Mouse (Mus musculus) heart, embryonic 16.5 days (tissue): ENCODE measurements at regions not wholly inside any gene's neighbourhood (a gene's known extent, or its start where the extent isn't known, plus 50 kb on each side); places are given as distances from the start of the nearest gene placed in this dataset.

Experiments
- ATAC-seq: fragments of 200-750 bp; cut with Nextera tagmentation; replicated peaks from 2 replicates; pipeline ENCODE4 v1.8.0; 2017; ENCODE audit warnings: moderate number of reproducible peaks; ENCODE audit not compliant: insufficient read depth, low FRiP score; ENCODE audit errors: extremely low read depth
- H3K27ac ChIP-seq: fragments of 300-500 bp; sonication (generic); 2 replicates; pipeline ENCODE4 v1.5.1; 2014; ENCODE audit warnings: mild to moderate bottlenecking, low read length, control low read depth, moderate library complexity
- H3K27me3 ChIP-seq: fragments of 300-500 bp; sonication (generic); 2 replicates; pipeline ENCODE4 v1.6.1; 2014; ENCODE audit warnings: low read length, mixed read lengths; ENCODE audit not compliant: control insufficient read depth, insufficient read depth
- H3K36me3 ChIP-seq: fragments of 300-500 bp; sonication (generic); 2 replicates; pipeline ENCODE4 v1.6.1; 2014; ENCODE audit not compliant: control insufficient read depth, insufficient read depth
- H3K4me1 ChIP-seq: fragments of 300-500 bp; sonication (generic); 2 replicates; pipeline ENCODE4 v1.6.1; 2014; ENCODE audit warnings: low read length, mixed read lengths; ENCODE audit not compliant: control insufficient read depth, insufficient read depth
- H3K4me2 ChIP-seq: fragments of 300-500 bp; sonication (generic); 2 replicates; pipeline ENCODE4 v1.6.1; 2014; ENCODE audit warnings: low read depth, mild to moderate bottlenecking, control low read depth, low read length
- H3K4me3 ChIP-seq: fragments of 300-500 bp; sonication (generic); 2 replicates; pipeline ENCODE4 v1.5.1; 2014; ENCODE audit warnings: mild to moderate bottlenecking, control low read depth, low read length
- H3K9ac ChIP-seq: fragments of 300-500 bp; sonication (generic); 2 replicates; pipeline ENCODE4 v1.6.1; 2014; ENCODE audit warnings: low read length, control low read depth
- H3K9me3 ChIP-seq: fragments of 300-500 bp; sonication (generic); replicated peaks from 2 replicates; pipeline ENCODE4 v1.6.1; 2016; ENCODE audit warnings: low read length; ENCODE audit not compliant: control insufficient read depth
- WGBS: fragments of 180-500 bp; shearing (Covaris S2); extraction: QIAGEN DNeasy Blood & Tissue Kit; methylation state at CpG from one replicate; pipeline ENCODE4 v1.1.7; 2014; 5-methylcytosine and 5-hydroxymethylcytosine counted together

DNA sequence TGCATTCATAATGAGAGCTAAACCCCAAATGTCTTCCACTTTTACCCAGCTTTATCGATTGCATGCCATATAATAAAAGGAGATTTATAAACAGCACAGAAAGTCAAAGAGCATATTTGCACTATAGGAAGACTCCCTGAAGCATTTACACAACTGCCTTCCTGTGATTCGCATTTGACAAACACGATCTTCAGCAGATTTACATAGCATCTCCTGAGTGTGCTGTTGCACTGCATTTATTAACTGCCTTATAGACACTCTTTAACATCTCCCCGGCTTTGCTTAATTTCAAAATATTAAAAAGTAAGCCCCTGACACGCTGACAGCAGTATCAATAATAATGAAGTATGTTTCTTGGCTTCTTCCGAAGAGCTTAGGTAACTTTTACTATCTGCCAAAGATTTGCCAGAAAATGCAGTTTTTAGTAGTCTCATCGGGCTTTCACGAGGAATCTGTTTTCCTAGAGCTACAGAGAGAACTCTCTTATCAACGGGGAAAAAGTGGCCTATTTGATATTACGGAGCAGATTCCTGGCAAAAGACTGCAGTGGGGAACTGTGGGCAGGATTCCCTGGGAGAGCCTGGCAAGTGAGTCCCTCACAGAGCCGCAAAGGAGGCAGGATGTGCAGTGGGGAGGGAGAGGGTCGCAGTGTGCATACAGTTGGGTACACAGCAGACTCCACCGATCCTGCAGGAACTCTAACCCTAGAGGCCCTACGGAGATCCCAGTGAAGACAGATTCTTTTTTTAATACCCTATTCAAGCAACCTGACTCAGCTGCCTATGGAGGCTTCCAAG is 103.6 kb upstream of the 2610001J05Rik start:
- H3K9ac ChIP-seq = no peak overlapping the region
- H3K4me1 ChIP-seq = no peaks in the 10 kb centered on the region
- 59% methylated on average over 14 of the region's 14 CpGs for WGBS
- ATAC-seq = no peak
- H3K9me3 ChIP-seq = peaks cover 10% of the 10 kb centered on the region; the same call in 1 of the 2 replicates
- H3K36me3 ChIP-seq = no peaks in the 10 kb centered on the region
- no peaks in the 10 kb centered on the region for H3K27me3 ChIP-seq
- H3K4me3 ChIP-seq = no peak overlapping the region
- H3K4me2 ChIP-seq = no peak overlapping the region
- no peak overlapping the region for H3K27ac ChIP-seq

DNA sequence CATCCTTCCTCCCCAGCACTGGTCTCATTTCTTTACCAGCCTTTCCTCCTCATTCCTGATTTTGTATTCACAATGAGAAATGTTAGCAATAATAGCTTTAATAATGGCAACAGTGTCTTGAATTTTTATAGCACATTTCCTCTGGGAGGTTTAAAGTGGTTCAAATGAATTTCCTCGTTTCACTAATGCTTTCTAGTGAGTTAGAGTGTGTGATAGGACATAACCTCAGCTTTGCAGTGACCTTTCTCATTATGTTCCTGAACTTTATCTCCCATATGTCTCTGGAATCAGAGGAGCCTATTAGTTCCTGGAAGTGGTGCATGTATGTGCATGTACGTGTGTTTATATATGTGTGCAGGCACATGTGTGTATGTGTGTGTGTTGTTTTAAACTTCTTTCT is 93.2 kb upstream of the 2610001J05Rik start:
- H3K4me3 ChIP-seq = no peak overlapping the region
- no peak overlapping the region for H3K27ac ChIP-seq
- no peaks in the 10 kb centered on the region for H3K36me3 ChIP-seq
- H3K27me3 ChIP-seq = no peaks in the 10 kb centered on the region
- H3K4me1 ChIP-seq = no peaks in the 10 kb centered on the region
- WGBS = 68% methylated on average over 2 of the region's 2 CpGs
- H3K4me2 ChIP-seq = no peak overlapping the region
- H3K9ac ChIP-seq = no peak overlapping the region
- no peaks in the 10 kb centered on the region for H3K9me3 ChIP-seq
- ATAC-seq = no peak

DNA sequence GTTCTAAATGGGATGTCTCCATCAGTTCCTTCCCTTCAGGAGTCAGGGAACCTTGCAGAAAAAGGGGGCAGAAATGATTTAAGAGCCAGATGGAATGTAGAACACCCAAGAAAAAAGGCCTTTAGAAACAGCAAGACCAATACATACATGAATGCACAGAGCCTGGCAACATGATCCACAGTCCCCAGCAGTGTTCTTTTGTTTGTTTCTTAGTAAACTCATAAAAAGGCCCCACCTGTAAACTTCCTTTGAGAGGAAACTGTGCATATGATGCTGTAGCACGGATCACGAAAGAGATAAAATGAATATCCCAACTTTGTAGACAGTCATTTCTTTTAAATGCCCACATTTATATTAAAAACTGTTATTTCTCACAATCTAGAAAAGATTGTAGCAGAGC is 92.7 kb upstream of the 2610001J05Rik start:
- Histone ChIP-seq H3K4me1 (no peaks in the 10 kb centered on the region), H3K4me3 (no peak overlapping the region), H3K9me3 (no peaks in the 10 kb centered on the region), H3K4me2 (no peak overlapping the region), H3K27ac (no peak overlapping the region), H3K36me3 (no peaks in the 10 kb centered on the region), H3K9ac (no peak overlapping the region), H3K27me3 (no peaks in the 10 kb centered on the region)
- no peak for ATAC-seq
- 82% methylated on average over 2 of the region's 2 CpGs for WGBS

DNA sequence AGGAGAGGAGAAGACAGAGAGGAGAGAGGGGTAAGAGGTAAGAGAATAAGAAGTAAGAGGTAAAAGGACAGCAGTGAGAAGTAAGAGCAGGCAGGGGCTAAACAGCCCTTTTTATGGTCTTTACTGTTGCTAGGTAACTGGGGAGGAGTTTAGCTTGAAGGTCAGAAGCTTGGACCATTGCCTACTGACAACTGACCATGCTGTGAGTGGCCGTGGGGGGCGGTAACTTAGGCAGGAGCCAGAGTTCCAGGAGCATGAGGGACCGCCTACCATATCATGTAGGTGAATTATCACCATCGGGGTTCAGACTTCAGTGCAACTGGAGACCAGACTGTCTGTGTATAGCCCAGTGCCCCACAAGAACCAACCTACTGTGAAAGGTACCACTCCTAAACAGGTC is 78.3 kb upstream of the 2610001J05Rik start:
- WGBS = 71% methylated on average over 4 of the region's 4 CpGs
- no peak overlapping the region for H3K9ac ChIP-seq
- no peaks in the 10 kb centered on the region for H3K9me3 ChIP-seq
- ATAC-seq = no peak
- no peaks in the 10 kb centered on the region for H3K27me3 ChIP-seq
- H3K27ac ChIP-seq = no peak overlapping the region
- no peaks in the 10 kb centered on the region for H3K4me1 ChIP-seq
- H3K4me2 ChIP-seq = no peak overlapping the region
- H3K4me3 ChIP-seq = no peak overlapping the region
- H3K36me3 ChIP-seq = no peaks in the 10 kb centered on the region

DNA sequence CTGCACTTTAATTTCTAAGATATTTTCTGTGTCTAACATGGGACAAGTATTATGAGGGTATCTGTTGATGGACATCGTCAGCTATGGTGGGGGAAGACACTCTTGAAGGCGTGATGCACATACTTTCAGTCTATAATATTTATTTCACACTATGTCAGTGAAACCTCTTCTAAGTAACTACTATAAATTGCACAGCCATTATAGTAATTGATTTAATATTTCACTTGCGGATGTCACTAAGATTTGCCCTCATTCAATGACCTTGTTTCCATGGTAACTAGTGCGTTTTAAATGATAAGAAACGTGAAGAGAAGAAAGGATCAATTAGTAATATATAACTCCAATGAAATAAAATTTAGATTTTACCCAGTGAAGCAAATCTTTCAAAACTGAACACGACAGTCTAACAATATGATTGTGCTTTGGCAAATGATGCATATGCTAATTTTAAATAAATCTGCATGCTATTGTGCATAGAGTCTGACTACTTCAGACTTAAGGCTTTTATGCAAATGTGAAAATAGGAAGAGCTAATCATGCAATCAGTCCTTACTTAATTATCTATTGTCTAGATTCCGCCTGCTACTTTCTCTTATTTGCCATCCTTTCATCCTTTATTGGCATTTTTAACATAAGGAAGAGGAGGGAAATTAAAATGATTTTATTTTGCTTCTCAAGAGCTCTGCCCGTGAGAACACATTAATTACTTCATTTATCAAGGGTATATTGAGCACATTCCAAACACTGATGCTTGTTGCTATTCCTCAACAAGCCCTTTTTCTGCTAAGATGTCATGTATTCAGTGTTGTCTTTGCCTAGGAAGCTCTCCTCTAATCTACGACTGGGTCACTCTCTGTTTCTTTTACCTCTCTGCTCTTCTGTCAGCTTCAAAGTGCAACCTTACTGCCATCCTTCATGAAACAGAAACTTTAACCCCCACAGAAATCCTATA is 49.8 kb upstream of the 2610001J05Rik start:
- Histone ChIP-seq H3K27me3 (no peaks in the 10 kb centered on the region), H3K4me3 (no peak overlapping the region), H3K4me1 (no peaks in the 10 kb centered on the region), H3K9me3 (no peaks in the 10 kb centered on the region), H3K4me2 (no peak overlapping the region), H3K27ac (no peak overlapping the region), H3K9ac (no peak overlapping the region), H3K36me3 (no peaks in the 10 kb centered on the region)
- no peak for ATAC-seq
- 82% methylated on average over 9 of the region's 9 CpGs for WGBS
